In genomic region chr6:86397257-86397980, GRCm38 (mm10) we compare ENCODE assay signal across 9 mouse cellular contexts. TPM values are rescaled to one million over a fixed set of nuclear protein-coding genes. Genes with fewer than 3 reads are reported as not detected.
DNase-seq lines count a peak whose midpoint lies in the region; ATAC-seq and TF ChIP-seq lines count a peak whose summit lies in the region.
"Had no signal": no experiment of that assay in that cellular context is flagged by ENCODE, and none has a peak within 500 bp of the region (broad histone marks: within the 10 kb centered on the region; RNA-seq: fewer than 3 reads in every experiment).

No protein-coding gene starts in this region.

- H3K79me2 ChIP-seq in MEL (ENCODE audit: control insufficient read depth, insufficient read depth, low read length, poor library complexity) = peaks cover 9% of the 10 kb centered on the region

- peak overlapping the region; percentile 92 for H3K4me3 ChIP-seq in heart, embryonic 13.5 days
- H3K4me3 ChIP-seq in MEL (ENCODE audit: control insufficient read depth in 1 of 2, insufficient read depth in 1 of 2, low read depth in 2 of 2, low read length in 2 of 2) = peak overlapping the region; percentile 81 to 94
- H3K4me3 ChIP-seq in hindbrain, embryonic 15.5 days = peak overlapping the region; percentile 78
- H3K4me3 ChIP-seq in midbrain, embryonic 11.5 days (ENCODE audit: low read depth, low read length) = peak overlapping the region; percentile 90

- H3K4me2 ChIP-seq in heart, embryonic 13.5 days = peak overlapping the region; percentile 92
- H3K4me2 ChIP-seq in hindbrain, embryonic 15.5 days = peak overlapping the region; percentile 84
- H3K4me2 ChIP-seq in midbrain, embryonic 11.5 days = peak overlapping the region; percentile 71

- peaks cover 34% of the 10 kb centered on the region for H3K4me1 ChIP-seq in heart, embryonic 13.5 days
- H3K4me1 ChIP-seq in MEL (ENCODE audit: control insufficient read depth in 1 of 2, insufficient read depth in 2 of 2, low read length in 2 of 2) = peaks cover 0 to 13% of the 10 kb centered on the region in 2 experiments; a peak in 2 of 4 replicates
- peaks cover 28% of the 10 kb centered on the region for H3K4me1 ChIP-seq in hindbrain, embryonic 15.5 days (replicated peaks)
- H3K4me1 ChIP-seq in midbrain, embryonic 11.5 days (ENCODE audit: control insufficient read depth, insufficient read depth, low read length) = peaks cover 20% of the 10 kb centered on the region

- no peak for ATAC-seq in heart, embryonic 13.5 days (ENCODE audit: extremely low read depth, insufficient number of reproducible peaks, low FRiP score, low TSS enrichment)
- ATAC-seq in hindbrain, embryonic 15.5 days (ENCODE audit: low FRiP score, low read depth) = peak; percentile 67
- ATAC-seq in midbrain, embryonic 11.5 days (ENCODE audit: low FRiP score) = no peak
- ATAC-seq in megakaryocyte-erythroid progenitor cell, adult 5-6 weeks (replicated peaks; ENCODE audit: low FRiP score, low TSS enrichment, poor library complexity, severe bottlenecking) = no peak

- no peak for TF ChIP-seq EP300 in MEL (IDR thresholded peaks at IDR 0.05; ENCODE audit: low read depth in 1 of 2, low read length in 2 of 2)

- WGBS in heart, embryonic 13.5 days = 4% methylated on average over 14 of the region's 14 CpGs
- 4% methylated on average over 14 of the region's 14 CpGs for WGBS in hindbrain, embryonic 15.5 days
- WGBS in midbrain, embryonic 11.5 days = 6% methylated on average over 14 of the region's 14 CpGs

- no peak for DNase-seq in heart, postnatal 14 days
- no peak for DNase-seq in MEL (ENCODE audit: low read depth, low spot score)
- DNase-seq in midbrain, embryonic 11.5 days (ENCODE audit: low spot score, missing footprints) = no peak
- no peak for DNase-seq in ovary, adult 18-20 months (ENCODE audit: low spot score)
- no peak for DNase-seq in right cerebral cortex, postnatal 14 days

- peak in 1 of 2 experiments; percentile 14; a peak in 1 of 4 replicates for TF ChIP-seq POLR2A in MEL (IDR thresholded peaks at IDR 0.05; ENCODE audit: control insufficient read depth in 1 of 2, insufficient read depth in 1 of 2, low read depth in 1 of 2, low read length in 2 of 2, poor library complexity in 1 of 2)

- TF ChIP-seq CTCF in MEL (IDR thresholded peaks at IDR 0.05 in 2 of 3, conservative IDR thresholded peaks at IDR 0.05 in 1 of 3; ENCODE audit: control insufficient read depth in 1 of 3, insufficient read depth in 1 of 3, low read depth in 2 of 3, low read length in 3 of 3, poor library complexity in 1 of 3, severe bottlenecking in 1 of 3) = no peak

- peaks cover 8% of the 10 kb centered on the region for H3K27me3 ChIP-seq in heart, embryonic 13.5 days (replicated peaks)
- no peaks in the 10 kb centered on the region for H3K27me3 ChIP-seq in MEL (ENCODE audit: control insufficient read depth in 1 of 2, insufficient read depth in 2 of 2, low read length in 2 of 2)
- H3K27me3 ChIP-seq in hindbrain, embryonic 15.5 days = no peaks in the 10 kb centered on the region
- no peaks in the 10 kb centered on the region for H3K27me3 ChIP-seq in midbrain, embryonic 11.5 days (ENCODE audit: control insufficient read depth, insufficient read depth, low read length)
- H3K27me3 ChIP-seq: Patski had no signal

- intact Hi-C loops in heart, postnatal 14 days (cut with DNase I) = loop anchor here (2.0 to 5.0 kb wide), 2 partner anchors 33 to 255 kb away; partner anchors contain the start of gene Fam136a

- peak overlapping the region; percentile 92 for H3K27ac ChIP-seq in heart, embryonic 13.5 days (replicated peaks)
- peak overlapping the region; percentile 15 for H3K27ac ChIP-seq in MEL (ENCODE audit: control insufficient read depth, low read depth, low read length)
- peak overlapping the region; percentile 90 for H3K27ac ChIP-seq in hindbrain, embryonic 15.5 days (replicated peaks)
- H3K27ac ChIP-seq in midbrain, embryonic 11.5 days (ENCODE audit: low read depth, low read length) = no peak overlapping the region; the same call in 1 of the 2 replicates

- peak overlapping the region; percentile 93 for H3K9ac ChIP-seq in heart, embryonic 13.5 days
- peak overlapping the region; percentile 55 for H3K9ac ChIP-seq in MEL (ENCODE audit: control insufficient read depth, low read depth, low read length, poor library complexity, severe bottlenecking)
- H3K9ac ChIP-seq in hindbrain, embryonic 15.5 days = peak overlapping the region; percentile 90
- H3K9ac ChIP-seq in midbrain, embryonic 11.5 days (ENCODE audit: low read length) = peak overlapping the region; percentile 90; the same call in 1 of the 2 replicates

- no peak for TF ChIP-seq RAD21 in MEL (IDR thresholded peaks at IDR 0.05; ENCODE audit: low read depth, low read length)

- peaks cover 18% of the 10 kb centered on the region for H3K36me3 ChIP-seq in heart, embryonic 13.5 days
- peaks cover 0 to 10% of the 10 kb centered on the region in 2 experiments; a peak in 2 of 4 replicates for H3K36me3 ChIP-seq in MEL (ENCODE audit: control insufficient read depth in 1 of 2, insufficient read depth in 2 of 2, low read length in 2 of 2)
- peaks cover 6% of the 10 kb centered on the region; the same call in 1 of the 2 replicates for H3K36me3 ChIP-seq in hindbrain, embryonic 15.5 days
- H3K36me3 ChIP-seq in midbrain, embryonic 11.5 days (ENCODE audit: control insufficient read depth, insufficient read depth, low read length) = peaks cover 5% of the 10 kb centered on the region; the same call in 1 of the 2 replicates

- no peaks in the 10 kb centered on the region for H3K9me3 ChIP-seq in heart, embryonic 13.5 days
- H3K9me3 ChIP-seq in MEL (replicated peaks; ENCODE audit: insufficient read depth, low read length) = no peaks in the 10 kb centered on the region
- no peaks in the 10 kb centered on the region for H3K9me3 ChIP-seq in hindbrain, embryonic 15.5 days
- no peaks in the 10 kb centered on the region for H3K9me3 ChIP-seq in midbrain, embryonic 11.5 days (ENCODE audit: control insufficient read depth, low read length)

RNA-seq across cellular contexts. Expression of gene Pcyox1, which starts 0.5 kb away (rescaled TPM):
- 51.2 and 52.0 TPM in 2 replicates for polyA plus RNA-seq in heart, embryonic 13.5 days (2015; fragmentation: Nextera tagmentation; extraction: Ambion mirVana)
- total RNA-seq in heart, postnatal 14 days (2021) = 10 to 100 TPM; 68.1 to 69.2 TPM
- total RNA-seq in MEL (2012; rRNA removed) = 16.0 and 18.3 TPM in 2 replicates
- 10 to 100 TPM in 1 of 2 experiments, not detected in 1; 28.1 TPM for polyA plus RNA-seq in MEL (2012; ENCODE audit: insufficient read depth in 1 of 2, insufficient read length in 2 of 2, low read depth in 1 of 2, low replicate concordance in 2 of 2, missing spikeins in 1 of 2)
- polyA plus RNA-seq in hindbrain, embryonic 15.5 days (2015; fragmentation: Nextera tagmentation; extraction: Ambion mirVana) = 84.7 and 90.1 TPM in 2 replicates
- polyA plus RNA-seq in midbrain, embryonic 11.5 days (2014; fragmentation: Nextera tagmentation; extraction: Ambion mirVana) = 107 and 119 TPM in 2 replicates
- 14.1 and 15.5 TPM in 2 replicates for total RNA-seq in megakaryocyte-erythroid progenitor cell, adult 5-6 weeks (2014; fragmentation: Nextera tagmentation)
- total RNA-seq in megakaryocyte-erythroid progenitor cell, adult 5-6 weeks (2017) = 34.3 and 40.4 TPM in 2 replicates

RNA-seq across cellular contexts. Expression of gene Tia1, which starts 6.6 kb away (rescaled TPM):
- polyA plus RNA-seq in heart, embryonic 13.5 days (2015; fragmentation: Nextera tagmentation; extraction: Ambion mirVana) = 120 and 125 TPM in 2 replicates
- total RNA-seq in heart, postnatal 14 days (2021) = 10 to 100 TPM; 38.5 to 39.9 TPM
- 20.5 and 21.5 TPM in 2 replicates for total RNA-seq in MEL (2012; rRNA removed)
- polyA plus RNA-seq in MEL (2012; ENCODE audit: insufficient read depth in 1 of 2, insufficient read length in 2 of 2, low read depth in 1 of 2, low replicate concordance in 2 of 2, missing spikeins in 1 of 2) = 10 to 100 TPM in 1 of 2 experiments, not detected in 1; 25.3 TPM
- 275 and 283 TPM in 2 replicates for polyA plus RNA-seq in hindbrain, embryonic 15.5 days (2015; fragmentation: Nextera tagmentation; extraction: Ambion mirVana)
- 241 and 255 TPM in 2 replicates for polyA plus RNA-seq in midbrain, embryonic 11.5 days (2014; fragmentation: Nextera tagmentation; extraction: Ambion mirVana)
- 92.4 and 94.8 TPM in 2 replicates for total RNA-seq in megakaryocyte-erythroid progenitor cell, adult 5-6 weeks (2014; fragmentation: Nextera tagmentation)
- 42.8 and 85.8 TPM in 2 replicates for total RNA-seq in megakaryocyte-erythroid progenitor cell, adult 5-6 weeks (2017)

RNA-seq across cellular contexts. Expression of gene Snrpg, which starts 26.3 kb away (rescaled TPM):
- 315 and 377 TPM in 2 replicates for polyA plus RNA-seq in heart, embryonic 13.5 days (2015; fragmentation: Nextera tagmentation; extraction: Ambion mirVana)
- total RNA-seq in heart, postnatal 14 days (2021) = 10 to 100 TPM; 51.1 to 52.4 TPM
- 748 and 796 TPM in 2 replicates for total RNA-seq in MEL (2012; rRNA removed)
- polyA plus RNA-seq in MEL (2012; ENCODE audit: insufficient read depth in 1 of 2, insufficient read length in 2 of 2, low read depth in 1 of 2, low replicate concordance in 2 of 2, missing spikeins in 1 of 2) = 1,000 to 10,000 TPM in 1 of 2 experiments, 100 to 1,000 TPM in 1; 761 to 1,339 TPM
- polyA plus RNA-seq in hindbrain, embryonic 15.5 days (2015; fragmentation: Nextera tagmentation; extraction: Ambion mirVana) = 346 and 401 TPM in 2 replicates
- polyA plus RNA-seq in midbrain, embryonic 11.5 days (2014; fragmentation: Nextera tagmentation; extraction: Ambion mirVana) = 658 and 748 TPM in 2 replicates
- total RNA-seq in megakaryocyte-erythroid progenitor cell, adult 5-6 weeks (2014; fragmentation: Nextera tagmentation) = 665 and 676 TPM in 2 replicates
- 44.6 and 66.9 TPM in 2 replicates for total RNA-seq in megakaryocyte-erythroid progenitor cell, adult 5-6 weeks (2017)

RNA-seq across cellular contexts. Expression of gene Gm44790, which starts 29.0 kb away (rescaled TPM):
- 0.60 TPM in 1 of 2 replicates, not detected in the other for polyA plus RNA-seq in heart, embryonic 13.5 days (2015; fragmentation: Nextera tagmentation; extraction: Ambion mirVana)
- total RNA-seq in heart, postnatal 14 days (2021) = not detected
- total RNA-seq in MEL (2012; rRNA removed) = 0.77 and 0.88 TPM in 2 replicates
- under 1 TPM in 1 of 2 experiments, not detected in 1; 0.29 TPM for polyA plus RNA-seq in MEL (2012; ENCODE audit: insufficient read depth in 1 of 2, insufficient read length in 2 of 2, low read depth in 1 of 2, low replicate concordance in 2 of 2, missing spikeins in 1 of 2)
- polyA plus RNA-seq in hindbrain, embryonic 15.5 days (2015; fragmentation: Nextera tagmentation; extraction: Ambion mirVana) = 1.2 TPM in 2 replicates
- polyA plus RNA-seq in midbrain, embryonic 11.5 days (2014; fragmentation: Nextera tagmentation; extraction: Ambion mirVana) = not detected in 2 replicates
- total RNA-seq in megakaryocyte-erythroid progenitor cell, adult 5-6 weeks (2014; fragmentation: Nextera tagmentation) = not detected in 2 replicates
- total RNA-seq in megakaryocyte-erythroid progenitor cell, adult 5-6 weeks (2017) = 4.9 TPM in 1 of 2 replicates, not detected in the other

RNA-seq across cellular contexts. Expression of gene Fam136a, which starts 32.0 kb away (rescaled TPM):
- 93.8 and 107 TPM in 2 replicates for polyA plus RNA-seq in heart, embryonic 13.5 days (2015; fragmentation: Nextera tagmentation; extraction: Ambion mirVana)
- total RNA-seq in heart, postnatal 14 days (2021) = 10 to 100 TPM; 26.0 to 27.2 TPM
- 87.8 and 89.2 TPM in 2 replicates for total RNA-seq in MEL (2012; rRNA removed)
- 10 to 100 TPM in 1 of 2 experiments, not detected in 1; 53.0 TPM for polyA plus RNA-seq in MEL (2012; ENCODE audit: insufficient read depth in 1 of 2, insufficient read length in 2 of 2, low read depth in 1 of 2, low replicate concordance in 2 of 2, missing spikeins in 1 of 2)
- polyA plus RNA-seq in hindbrain, embryonic 15.5 days (2015; fragmentation: Nextera tagmentation; extraction: Ambion mirVana) = 106 and 108 TPM in 2 replicates
- polyA plus RNA-seq in midbrain, embryonic 11.5 days (2014; fragmentation: Nextera tagmentation; extraction: Ambion mirVana) = 147 and 152 TPM in 2 replicates
- total RNA-seq in megakaryocyte-erythroid progenitor cell, adult 5-6 weeks (2014; fragmentation: Nextera tagmentation) = 40.6 and 40.9 TPM in 2 replicates
- total RNA-seq in megakaryocyte-erythroid progenitor cell, adult 5-6 weeks (2017) = 74.9 and 88.5 TPM in 2 replicates
